Mouse (Mus musculus): ENCODE results near the gene Gm20773. TPM values are rescaled to one million over a fixed set of nuclear protein-coding genes. Genes with fewer than 3 reads are reported as not detected.
"Not testable (repeated sequence)": the region's sequence is repeated elsewhere in the genome, so short reads cannot be mapped to it uniquely, and the experiment has no call there.

Gm20773 gene
- not detected in 2 replicates for total RNA-seq (2014; fragmentation: Nextera tagmentation)
- total RNA-seq (2017) = not detected in 2 replicates
- polyA plus RNA-seq (2012) = not detected in 2 replicates

DNA sequence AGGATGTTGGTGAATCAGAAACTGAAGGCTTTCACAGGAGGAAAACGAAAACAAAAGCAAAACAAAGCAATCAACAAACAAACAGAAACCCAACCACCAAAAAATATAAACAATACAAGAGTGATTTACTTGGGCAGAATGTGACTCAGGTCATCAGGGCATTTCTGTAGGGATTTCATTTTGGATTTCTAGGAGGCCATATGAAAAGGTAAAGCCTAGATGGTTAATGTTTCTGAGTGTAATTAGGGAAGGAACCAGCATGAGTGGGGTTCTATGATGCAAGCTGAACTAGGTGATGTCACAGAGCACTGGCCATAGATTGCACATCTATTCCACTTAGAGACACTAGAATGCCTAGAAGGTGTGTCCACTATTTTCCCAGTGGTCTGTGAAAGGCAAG lies at the start of gene Gm20773:
Gene Gm20773, plus strand, starts transcription at position 301 of the 400 bp plus-strand sequence.
- ATAC-seq (ENCODE audit: extremely low read depth, insufficient number of reproducible peaks, low FRiP score, poor library complexity, severe bottlenecking) = not testable (repeated sequence)

DNA sequence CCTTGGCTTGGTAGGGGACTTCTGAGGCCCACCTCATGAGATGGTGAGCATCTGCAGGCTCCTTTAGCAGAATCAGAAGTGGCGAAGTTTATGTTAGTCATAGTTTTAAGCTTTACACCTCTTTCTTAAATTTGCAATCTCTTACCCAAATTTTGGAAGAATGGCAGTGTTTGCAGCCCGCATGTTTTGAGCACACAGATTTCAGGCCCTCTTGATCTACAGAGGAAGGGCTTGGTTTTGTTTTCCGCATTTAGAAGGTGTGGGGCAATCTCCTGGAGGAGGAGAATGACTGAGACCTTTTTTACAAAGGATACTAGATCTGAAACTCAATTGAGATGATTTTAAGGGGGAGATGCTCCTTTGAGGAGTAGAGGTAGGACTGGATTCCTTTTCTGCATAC lies 28.3 kb upstream of the Gm20773 start, which contains the start of gene Gm21866:
Gene Gm21866, minus strand, starts transcription at position 101 of the 400 bp plus-strand sequence.
- H3K36me3 ChIP-seq (replicated peaks); H3K9me3 ChIP-seq (replicated peaks); DNase-seq (ENCODE audit: low spot score); ATAC-seq (ENCODE audit: extremely low read depth, insufficient number of reproducible peaks, low FRiP score, poor library complexity, severe bottlenecking); H3K4me3 ChIP-seq (ENCODE audit: low read depth, low read length); H3K27me3 ChIP-seq (ENCODE audit: insufficient read depth, low read length); H3K4me1 ChIP-seq (ENCODE audit: insufficient read depth, low read depth, low read length): not testable (repeated sequence)

More for the DNA sequence above, at the start of gene Gm20773:
- not testable (repeated sequence) for H3K9me3 ChIP-seq (replicated peaks); H3K4me1 ChIP-seq (ENCODE audit: insufficient read depth, low read depth, low read length); DNase-seq (ENCODE audit: low spot score); H3K4me3 ChIP-seq (ENCODE audit: low read depth, low read length); H3K27me3 ChIP-seq (ENCODE audit: insufficient read depth, low read length); H3K36me3 ChIP-seq (replicated peaks)

Other genes with a start within 250 kb of the Gm20773 start
- not detected in 2 replicates for gene Gm21440, start 241.6 kb upstream of the Gm20773 start, total RNA-seq (2014; fragmentation: Nextera tagmentation)
- not detected in 2 replicates for gene Gm21440, start 241.6 kb upstream of the Gm20773 start, total RNA-seq (2017)
- gene Gm21440, start 241.6 kb upstream of the Gm20773 start, polyA plus RNA-seq (2012) = not detected in 2 replicates
- gene Gm21454, start 241.6 kb upstream of the Gm20773 start, total RNA-seq (2014; fragmentation: Nextera tagmentation) = not detected in 2 replicates
- not detected in 2 replicates for gene Gm21454, start 241.6 kb upstream of the Gm20773 start, total RNA-seq (2017)
- gene Gm21454, start 241.6 kb upstream of the Gm20773 start, polyA plus RNA-seq (2012) = not detected in 2 replicates
- gene Gm21725, start 145.0 kb upstream of the Gm20773 start, total RNA-seq (2014; fragmentation: Nextera tagmentation) = not detected in 2 replicates
- not detected in 2 replicates for gene Gm21725, start 145.0 kb upstream of the Gm20773 start, total RNA-seq (2017)
- not detected in 2 replicates for gene Gm21725, start 145.0 kb upstream of the Gm20773 start, polyA plus RNA-seq (2012)
- gene Gm21866, start 28.4 kb upstream of the Gm20773 start, total RNA-seq (2014; fragmentation: Nextera tagmentation) = not detected in 2 replicates
- gene Gm21866, start 28.4 kb upstream of the Gm20773 start, total RNA-seq (2017) = not detected in 2 replicates
- not detected in 2 replicates for gene Gm21866, start 28.4 kb upstream of the Gm20773 start, polyA plus RNA-seq (2012)